Mouse (Mus musculus) heart, embryonic 12.5 days (tissue): ENCODE results near the gene Pafah1b3. TPM values are rescaled to one million over a fixed set of nuclear protein-coding genes. Genes with fewer than 3 reads are reported as not detected.
A peak's percentile ranks its signal among the peaks of the same experiment; 100 is the strongest.
"Not testable (repeated sequence)": the region's sequence is repeated elsewhere in the genome, so short reads cannot be mapped to it uniquely, and the experiment has no call there.

ENCODE experiments used
- ATAC-seq: fragments of 200-750 bp; cut with Nextera tagmentation; 2 replicates; pipeline ENCODE4 v1.8.0; 2017; ENCODE audit warnings: moderate TSS enrichment, moderate library complexity; ENCODE audit not compliant: insufficient number of reproducible peaks, low FRiP score
- H3K27ac ChIP-seq: fragments of 300-500 bp; sonication (generic); 2 replicates; pipeline ENCODE4 v1.5.1; 2016; ENCODE audit warnings: mild to moderate bottlenecking, moderate library complexity; ENCODE audit not compliant: poor library complexity, severe bottlenecking
- H3K27me3 ChIP-seq: fragments of 300-500 bp; sonication (generic); replicated peaks from 2 replicates; pipeline ENCODE4 v1.6.1; 2016; ENCODE audit warnings: mild to moderate bottlenecking, moderate library complexity
- H3K36me3 ChIP-seq: fragments of 300-500 bp; sonication (generic); 2 replicates; pipeline ENCODE4 v1.6.1; 2016; ENCODE audit warnings: mild to moderate bottlenecking, moderate library complexity
- H3K4me1 ChIP-seq: fragments of 300-500 bp; sonication (generic); replicated peaks from 2 replicates; pipeline ENCODE4 v1.6.1; 2016; ENCODE audit warnings: mild to moderate bottlenecking
- H3K4me2 ChIP-seq: fragments of 300-500 bp; sonication (generic); 2 replicates; pipeline ENCODE4 v1.6.1; 2016; ENCODE audit warnings: mild to moderate bottlenecking, moderate library complexity
- H3K4me3 ChIP-seq: fragments of 300-500 bp; sonication (generic); 2 replicates; pipeline ENCODE4 v1.5.1; 2016; ENCODE audit warnings: mild to moderate bottlenecking
- H3K9ac ChIP-seq: fragments of 300-500 bp; sonication (generic); 2 replicates; pipeline ENCODE4 v1.6.1; 2016; ENCODE audit warnings: mild to moderate bottlenecking, moderate library complexity
- H3K9me3 ChIP-seq: fragments of 300-500 bp; sonication (generic); replicated peaks from 2 replicates; pipeline ENCODE4 v1.6.1; 2016; ENCODE audit warnings: mild to moderate bottlenecking, moderate library complexity
- WGBS: fragments of 180-500 bp; shearing (Covaris S2); methylation state at CpG from one replicate; pipeline ENCODE4 v1.1.7; 2016; 5-methylcytosine and 5-hydroxymethylcytosine counted together
- polyA plus RNA-seq: library from polyadenylated mRNA; unstranded; fragments of >200 nt; fragmentation: Nextera tagmentation; extraction: Ambion mirVana; gene quantifications from 2 replicates; pipeline ENCODE4 v1.2.1, GENCODE M21; 2016

Pafah1b3 gene
- 127 and 131 TPM in 2 replicates for polyA plus RNA-seq

- H3K9ac ChIP-seq: peak within 1 kb of the TSS; percentile 88
- H3K4me2 ChIP-seq: peak within 1 kb of the TSS; percentile 92
- peaks cover 35% of the 10 kb centered on the region for H3K36me3 ChIP-seq
- H3K27ac ChIP-seq: peak within 1 kb of the TSS; percentile 91
- no peaks in the 10 kb centered on the region for H3K9me3 ChIP-seq
- ATAC-seq: peak; percentile 86
- peaks cover 7% of the 10 kb centered on the region for H3K27me3 ChIP-seq
- WGBS: 1% methylated on average over 52 of the region's 52 CpGs
- H3K4me3 ChIP-seq: peak within 1 kb of the TSS; percentile 84
- peaks cover 34% of the 10 kb centered on the region for H3K4me1 ChIP-seq
Measured at GRCm38 (mm10) chr7:25297454-25298325, at the start of gene Pafah1b3. Pafah1b3 (minus strand) TSS chr7:25297986.

GRCm38 (mm10) chr7:25341000-25341784, 43.4 kb upstream of the Pafah1b3 start:
- Histone ChIP-seq H3K9ac (no peak overlapping the region), H3K27ac (no peak overlapping the region), H3K27me3 (no peaks in the 10 kb centered on the region), H3K9me3 (no peaks in the 10 kb centered on the region), H3K36me3 (peaks cover 71% of the 10 kb centered on the region), H3K4me2 (no peak overlapping the region), H3K4me3 (no peak overlapping the region), H3K4me1 (peaks cover 6% of the 10 kb centered on the region; the same call in 1 of the 2 replicates)
- no peak for ATAC-seq
- 86% methylated on average over 20 of the region's 20 CpGs for WGBS

GRCm38 (mm10) chr7:25339329-25339728, 41.5 kb upstream of the Pafah1b3 start:
- Histone ChIP-seq H3K27ac (no peak overlapping the region), H3K4me3 (no peak overlapping the region), H3K9ac (no peak overlapping the region), H3K4me2 (no peak overlapping the region), H3K9me3 (no peaks in the 10 kb centered on the region), H3K4me1 (no peaks in the 10 kb centered on the region), H3K36me3 (peaks cover 79% of the 10 kb centered on the region), H3K27me3 (no peaks in the 10 kb centered on the region)
- 85% methylated on average over 9 of the region's 9 CpGs for WGBS
- ATAC-seq: no peak

GRCm38 (mm10) chr7:25334472-25334871, 36.7 kb upstream of the Pafah1b3 start:
- Histone ChIP-seq H3K4me2 (no peak overlapping the region), H3K27me3 (no peaks in the 10 kb centered on the region), H3K4me3 (no peak overlapping the region), H3K27ac (no peak overlapping the region), H3K9me3 (no peaks in the 10 kb centered on the region), H3K4me1 (no peaks in the 10 kb centered on the region), H3K9ac (no peak overlapping the region), H3K36me3 (peaks cover 60% of the 10 kb centered on the region)
- no peak for ATAC-seq
- WGBS: 76% methylated on average over 12 of the region's 12 CpGs

- peak; percentile 38 for ATAC-seq
- 41% methylated on average over 16 of the region's 16 CpGs for WGBS
- H3K27me3 ChIP-seq: no peaks in the 10 kb centered on the region
- no peaks in the 10 kb centered on the region for H3K4me1 ChIP-seq
- H3K9ac ChIP-seq: 0 out of 2 replicates have a peak overlapping the region, but pooled peaks have one; percentile 25
- no peak overlapping the region for H3K4me3 ChIP-seq
- H3K4me2 ChIP-seq: no peak overlapping the region
- H3K9me3 ChIP-seq: no peaks in the 10 kb centered on the region
- H3K36me3 ChIP-seq: peaks cover 57% of the 10 kb centered on the region
- no peak overlapping the region for H3K27ac ChIP-seq
Measured at GRCm38 (mm10) chr7:25333596-25334307, 36.0 kb upstream of the Pafah1b3 start.

- no peak overlapping the region for H3K9ac ChIP-seq
- WGBS: 73% methylated on average over 8 of the region's 8 CpGs
- no peak overlapping the region for H3K4me3 ChIP-seq
- ATAC-seq: no peak
- no peak overlapping the region for H3K27ac ChIP-seq
- no peaks in the 10 kb centered on the region for H3K27me3 ChIP-seq
- H3K36me3 ChIP-seq: peaks cover 30% of the 10 kb centered on the region
- no peaks in the 10 kb centered on the region for H3K9me3 ChIP-seq
- no peak overlapping the region for H3K4me2 ChIP-seq
- H3K4me1 ChIP-seq: peaks cover 14% of the 10 kb centered on the region
Measured at GRCm38 (mm10) chr7:25326233-25326632, 28.4 kb upstream of the Pafah1b3 start.

- 85% methylated on average over 6 of the region's 6 CpGs for WGBS
- H3K4me2 ChIP-seq, H3K9me3 ChIP-seq, ATAC-seq, H3K4me3 ChIP-seq, H3K9ac ChIP-seq, H3K27ac ChIP-seq, H3K27me3 ChIP-seq: not testable (repeated sequence)
- Histone ChIP-seq H3K36me3 (peaks cover 22% of the 10 kb centered on the region), H3K4me1 (peaks cover 16% of the 10 kb centered on the region)
Measured at GRCm38 (mm10) chr7:25325431-25325830, 27.6 kb upstream of the Pafah1b3 start.

- H3K27ac ChIP-seq: no peak overlapping the region
- H3K9ac ChIP-seq: no peak overlapping the region
- ATAC-seq: no peak
- no peaks in the 10 kb centered on the region for H3K9me3 ChIP-seq
- peaks cover 16% of the 10 kb centered on the region for H3K4me1 ChIP-seq
- H3K4me2 ChIP-seq: no peak overlapping the region; the same call in 1 of the 2 replicates
- H3K4me3 ChIP-seq: no peak overlapping the region
- peaks cover 8% of the 10 kb centered on the region; the same call in 1 of the 2 replicates for H3K36me3 ChIP-seq
- 84% methylated on average over 2 of the region's 2 CpGs for WGBS
- H3K27me3 ChIP-seq: no peaks in the 10 kb centered on the region
Measured at GRCm38 (mm10) chr7:25323219-25323618, 25.4 kb upstream of the Pafah1b3 start.

GRCm38 (mm10) chr7:25322058-25322484, 24.3 kb upstream of the Pafah1b3 start:
- H3K4me3 ChIP-seq: peak overlapping the region; percentile 14
- H3K9me3 ChIP-seq: no peaks in the 10 kb centered on the region
- H3K9ac ChIP-seq: peak overlapping the region; percentile 28; the same call in 1 of the 2 replicates
- WGBS: 6% methylated on average over 6 of the region's 6 CpGs
- H3K27me3 ChIP-seq: no peaks in the 10 kb centered on the region
- peak; percentile 48; the same call in 1 of the 2 replicates for ATAC-seq
- peak overlapping the region; percentile 38 for H3K4me2 ChIP-seq
- peak overlapping the region; percentile 83 for H3K27ac ChIP-seq
- peaks cover 22% of the 10 kb centered on the region for H3K4me1 ChIP-seq
- H3K36me3 ChIP-seq: no peaks in the 10 kb centered on the region

GRCm38 (mm10) chr7:25317446-25317999, 19.7 kb upstream of the Pafah1b3 start:
- peaks cover 32% of the 10 kb centered on the region for H3K27me3 ChIP-seq
- 0 out of 2 replicates have a peak, but pooled peaks have one; percentile 1 for ATAC-seq
- H3K9ac ChIP-seq: peak overlapping the region; percentile 83
- H3K4me3 ChIP-seq: peak overlapping the region; percentile 62
- no peaks in the 10 kb centered on the region for H3K9me3 ChIP-seq
- H3K27ac ChIP-seq: peak overlapping the region; percentile 69
- H3K36me3 ChIP-seq: no peaks in the 10 kb centered on the region
- peak overlapping the region; percentile 97 for H3K4me2 ChIP-seq
- peaks cover 35% of the 10 kb centered on the region for H3K4me1 ChIP-seq
- 17% methylated on average over 21 of the region's 21 CpGs for WGBS
